Mouse (Mus musculus) embryonic facial prominence, embryonic 15.5 days (tissue): ENCODE data around the gene Ccdc32. TPM values are rescaled to one million over a fixed set of nuclear protein-coding genes. Genes with fewer than 3 reads are reported as not detected.

ENCODE experiments used
- ATAC-seq: fragments of 200-750 bp; cut with Nextera tagmentation; 2 replicates; pipeline ENCODE4 v1.8.0; 2017; ENCODE audit warnings: low read depth, moderate TSS enrichment; ENCODE audit not compliant: insufficient number of reproducible peaks, low FRiP score, low TSS enrichment
- H3K27ac ChIP-seq: fragments of 300-500 bp; sonication (generic); replicated peaks from 2 replicates; pipeline ENCODE4 v1.5.1; 2015; ENCODE audit warnings: mild to moderate bottlenecking, inconsistent platforms
- H3K27me3 ChIP-seq: fragments of 300-500 bp; sonication (generic); 2 replicates; pipeline ENCODE4 v1.6.1; 2015; ENCODE audit warnings: inconsistent platforms
- H3K36me3 ChIP-seq: fragments of 300-500 bp; sonication (generic); 2 replicates; pipeline ENCODE4 v1.6.1; 2015; ENCODE audit warnings: mild to moderate bottlenecking, inconsistent platforms
- H3K4me1 ChIP-seq: fragments of 300-500 bp; sonication (generic); 2 replicates; pipeline ENCODE4 v1.6.1; 2015; ENCODE audit warnings: inconsistent platforms
- H3K4me2 ChIP-seq: fragments of 300-500 bp; sonication (generic); replicated peaks from 2 replicates; pipeline ENCODE4 v1.6.1; 2015; ENCODE audit warnings: mild to moderate bottlenecking, inconsistent platforms
- H3K4me3 ChIP-seq: fragments of 300-500 bp; sonication (generic); replicated peaks from 2 replicates; pipeline ENCODE4 v1.5.1; 2015; ENCODE audit warnings: mild to moderate bottlenecking, inconsistent platforms
- H3K9ac ChIP-seq: fragments of 300-500 bp; sonication (generic); 2 replicates; pipeline ENCODE4 v1.6.1; 2015; ENCODE audit warnings: inconsistent platforms
- H3K9me3 ChIP-seq: fragments of 300-500 bp; sonication (generic); replicated peaks from 2 replicates; pipeline ENCODE4 v1.6.1; 2016; ENCODE audit warnings: inconsistent platforms
- WGBS: fragments of 180-500 bp; shearing (Covaris S2); methylation state at CpG from one replicate; pipeline ENCODE4 v1.1.7; 2015; 5-methylcytosine and 5-hydroxymethylcytosine counted together
- polyA plus RNA-seq: library from polyadenylated mRNA; unstranded; fragments of >200 nt; fragmentation: Nextera tagmentation; extraction: Ambion mirVana; gene quantifications from 2 replicates; pipeline ENCODE4 v1.2.1, GENCODE M21; 2015

Ccdc32 gene
- polyA plus RNA-seq, 1 experiment from 2014 or later: 26.5 TPM

- no peak for ATAC-seq
- Histone ChIP-seq H3K9me3 (no peaks in the 10 kb centered on the region), H3K4me1 (peaks cover 10% of the 10 kb centered on the region), H3K27ac (no peak overlapping the region), H3K4me3 (peak overlapping the region; percentile 54), H3K27me3 (peaks cover 29% of the 10 kb centered on the region), H3K36me3 (no peaks in the 10 kb centered on the region), H3K9ac (no peak overlapping the region), H3K4me2 (peak overlapping the region; percentile 84)
- 16% methylated on average over 5 of the region's 5 CpGs for WGBS
Observed at GRCm38 (mm10) chr2:118976941-118977340, 52.3 kb downstream of the Ccdc32 start.

GRCm38 (mm10) chr2:118976282-118976929 lies 52.8 kb downstream of the Ccdc32 start:
- Histone ChIP-seq H3K27me3 (peaks cover 29% of the 10 kb centered on the region), H3K36me3 (no peaks in the 10 kb centered on the region), H3K9me3 (no peaks in the 10 kb centered on the region), H3K27ac (no peak overlapping the region), H3K9ac (peak overlapping the region; percentile 29), H3K4me1 (peaks cover 10% of the 10 kb centered on the region), H3K4me3 (peak overlapping the region; percentile 54), H3K4me2 (peak overlapping the region; percentile 84)
- ATAC-seq: peak; percentile 84
- 2% methylated on average over 57 of the region's 57 CpGs for WGBS

- WGBS: 1% methylated on average over 15 of the region's 15 CpGs
- peak overlapping the region; percentile 84 for H3K4me2 ChIP-seq
- 0 out of 2 replicates have a peak overlapping the region, but pooled peaks have one; percentile 29 for H3K9ac ChIP-seq
- H3K9me3 ChIP-seq: no peaks in the 10 kb centered on the region
- peaks cover 29% of the 10 kb centered on the region for H3K27me3 ChIP-seq
- no peaks in the 10 kb centered on the region for H3K36me3 ChIP-seq
- no peak overlapping the region for H3K27ac ChIP-seq
- H3K4me3 ChIP-seq: peak overlapping the region; percentile 54
- H3K4me1 ChIP-seq: peaks cover 10% of the 10 kb centered on the region
- no peak; the same call in 1 of the 2 replicates for ATAC-seq
Observed at GRCm38 (mm10) chr2:118975855-118976254, 53.3 kb downstream of the Ccdc32 start.

GRCm38 (mm10) chr2:118972687-118973376 lies 56.4 kb downstream of the Ccdc32 start:
- H3K9ac ChIP-seq: 0 out of 2 replicates have a peak overlapping the region, but pooled peaks have one; percentile 18
- H3K4me3 ChIP-seq: peak overlapping the region; percentile 42
- peak overlapping the region; percentile 73 for H3K4me2 ChIP-seq
- WGBS: 1% methylated on average over 33 of the region's 33 CpGs
- H3K4me1 ChIP-seq: peaks cover 10% of the 10 kb centered on the region
- peaks cover 33% of the 10 kb centered on the region for H3K27me3 ChIP-seq
- H3K27ac ChIP-seq: no peak overlapping the region
- ATAC-seq: peak; percentile 58
- H3K36me3 ChIP-seq: no peaks in the 10 kb centered on the region
- no peaks in the 10 kb centered on the region for H3K9me3 ChIP-seq

GRCm38 (mm10) chr2:118972048-118972447 lies 57.1 kb downstream of the Ccdc32 start:
- no peak overlapping the region for H3K4me3 ChIP-seq
- H3K27me3 ChIP-seq: peaks cover 25% of the 10 kb centered on the region
- peaks cover 10% of the 10 kb centered on the region for H3K4me1 ChIP-seq
- no peaks in the 10 kb centered on the region for H3K36me3 ChIP-seq
- peak overlapping the region; percentile 73; the same call in 1 of the 2 replicates for H3K4me2 ChIP-seq
- no peak overlapping the region for H3K27ac ChIP-seq
- WGBS: 77% methylated on average over 5 of the region's 5 CpGs
- no peaks in the 10 kb centered on the region for H3K9me3 ChIP-seq
- no peak for ATAC-seq
- H3K9ac ChIP-seq: no peak overlapping the region

GRCm38 (mm10) chr2:118969585-118970147 lies 59.5 kb downstream of the Ccdc32 start:
- Histone ChIP-seq H3K4me2 (no peak overlapping the region), H3K4me3 (no peak overlapping the region), H3K9me3 (no peaks in the 10 kb centered on the region), H3K27ac (no peak overlapping the region), H3K36me3 (no peaks in the 10 kb centered on the region), H3K27me3 (peaks cover 14% of the 10 kb centered on the region), H3K4me1 (peaks cover 3% of the 10 kb centered on the region), H3K9ac (no peak overlapping the region)
- ATAC-seq: no peak
- WGBS: 80% methylated on average over 11 of the region's 11 CpGs

Other genes with a start within 250 kb of the Ccdc32 start
- 0.37 and 0.68 TPM in 2 replicates for gene Disp2, start 249.7 kb downstream of the Ccdc32 start, polyA plus RNA-seq
- gene Knstrn, start 215.4 kb downstream of the Ccdc32 start, polyA plus RNA-seq: 75.3 and 80.0 TPM in 2 replicates
- 65.9 and 69.2 TPM in 2 replicates for gene Ivd, start 167.4 kb downstream of the Ccdc32 start, polyA plus RNA-seq
- 5.9 and 7.0 TPM in 2 replicates for gene Bahd1, start 129.0 kb downstream of the Ccdc32 start, polyA plus RNA-seq
- gene Chst14, start 102.9 kb downstream of the Ccdc32 start, polyA plus RNA-seq: 49.0 and 50.4 TPM in 2 replicates
- 4.0 and 4.6 TPM in 2 replicates for gene Rpusd2, start 5.4 kb upstream of the Ccdc32 start, polyA plus RNA-seq
- 39.7 and 40.5 TPM in 2 replicates for gene Knl1, start 17.7 kb upstream of the Ccdc32 start, polyA plus RNA-seq
- gene Rad51, start 83.4 kb upstream of the Ccdc32 start, polyA plus RNA-seq: 36.3 and 37.2 TPM in 2 replicates
- gene Rmdn3, start 127.6 kb upstream of the Ccdc32 start, polyA plus RNA-seq: 40.2 and 41.0 TPM in 2 replicates
- 10.6 and 15.0 TPM in 2 replicates for gene Gchfr, start 138.4 kb upstream of the Ccdc32 start, polyA plus RNA-seq
- gene Gm14137, start 145.1 kb upstream of the Ccdc32 start, polyA plus RNA-seq: 5.0 and 5.4 TPM in 2 replicates
- 54.1 and 61.4 TPM in 2 replicates for gene Zfyve19, start 179.2 kb upstream of the Ccdc32 start, polyA plus RNA-seq
- gene Dnajc17, start 179.4 kb upstream of the Ccdc32 start, polyA plus RNA-seq: 19.0 and 21.7 TPM in 2 replicates
- 0.36 and 0.37 TPM in 2 replicates for gene Ppp1r14d, start 200.5 kb upstream of the Ccdc32 start, polyA plus RNA-seq
- gene Spint1, start 208.0 kb upstream of the Ccdc32 start, polyA plus RNA-seq: 29.8 and 33.0 TPM in 2 replicates
- 37.1 and 37.9 TPM in 2 replicates for gene Rhov, start 241.9 kb upstream of the Ccdc32 start, polyA plus RNA-seq